Mouse (Mus musculus): ENCODE results near the gene Slc6a2. TPM values are rescaled to one million over a fixed set of nuclear protein-coding genes. Genes with fewer than 3 reads are reported as not detected.

Gene Slc6a2
- polyA plus RNA-seq, 1 experiment from 2014 or later, result 0.13 TPM

- WGBS, result 83% methylated on average over 2 of the region's 2 CpGs
These were observed 80.4 kb downstream of the Slc6a2 start for GRCm38 (mm10) chr8:93040256-93040655.

GRCm38 (mm10) chr8:93040776-93041567 is 81.1 kb downstream of the Slc6a2 start:
- no peak for ATAC-seq (ENCODE audit: low read depth)
- H3K9ac ChIP-seq, result no peak overlapping the region
- H3K4me3 ChIP-seq, result no peak overlapping the region
- WGBS, result 88% methylated on average over 4 of the region's 4 CpGs
- no peaks in the 10 kb centered on the region for H3K9me3 ChIP-seq
- no peak overlapping the region for H3K4me2 ChIP-seq
- H3K4me1 ChIP-seq (replicated peaks), result no peaks in the 10 kb centered on the region
- H3K27ac ChIP-seq (replicated peaks), result no peak overlapping the region
- no peaks in the 10 kb centered on the region for H3K27me3 ChIP-seq
- H3K36me3 ChIP-seq, result no peaks in the 10 kb centered on the region

More at GRCm38 (mm10) chr8:93040256-93040655, 80.4 kb downstream of the Slc6a2 start:
- no peak overlapping the region for H3K27ac ChIP-seq (replicated peaks)
- ATAC-seq (ENCODE audit: low read depth), result no peak
- no peak overlapping the region for H3K9ac ChIP-seq
- no peak overlapping the region for H3K4me3 ChIP-seq
- no peak overlapping the region for H3K4me2 ChIP-seq
- no peaks in the 10 kb centered on the region for H3K9me3 ChIP-seq
- no peaks in the 10 kb centered on the region for H3K4me1 ChIP-seq (replicated peaks)
- no peaks in the 10 kb centered on the region for H3K27me3 ChIP-seq
- H3K36me3 ChIP-seq, result no peaks in the 10 kb centered on the region

GRCm38 (mm10) chr8:93043083-93043482 is 83.2 kb downstream of the Slc6a2 start:
- no peak overlapping the region for H3K4me2 ChIP-seq
- no peaks in the 10 kb centered on the region for H3K27me3 ChIP-seq
- H3K4me1 ChIP-seq (replicated peaks), result no peaks in the 10 kb centered on the region
- H3K4me3 ChIP-seq, result no peak overlapping the region
- H3K9me3 ChIP-seq, result no peaks in the 10 kb centered on the region
- 63% methylated on average over 1 of the region's 1 CpGs for WGBS
- H3K27ac ChIP-seq (replicated peaks), result no peak overlapping the region
- H3K9ac ChIP-seq, result no peak overlapping the region
- H3K36me3 ChIP-seq, result no peaks in the 10 kb centered on the region
- ATAC-seq (ENCODE audit: low read depth), result no peak

- Histone ChIP-seq H3K4me3 (no peak within 1 kb of the TSS), H3K36me3 (no peaks in the 10 kb centered on the region), H3K4me2 (no peak within 1 kb of the TSS), H3K4me1 (replicated peaks) (no peaks in the 10 kb centered on the region), H3K9me3 (no peaks in the 10 kb centered on the region), H3K27me3 (no peaks in the 10 kb centered on the region), H3K27ac (replicated peaks) (no peak within 1 kb of the TSS), H3K9ac (no peak within 1 kb of the TSS)
- 82% methylated on average over 3 of the region's 3 CpGs for WGBS
- ATAC-seq (ENCODE audit: low read depth), result no peak
These were observed 88.2 kb downstream of the Slc6a2 start, which contains the start of gene Ces1a for GRCm38 (mm10) chr8:93048092-93048491. Gene Ces1a, minus strand, starts transcription at chr8:93048192.

GRCm38 (mm10) chr8:93048510-93049416 is 88.9 kb downstream of the Slc6a2 start:
- no peak overlapping the region for H3K9ac ChIP-seq
- 68% methylated on average over 4 of the region's 4 CpGs for WGBS
- no peaks in the 10 kb centered on the region for H3K9me3 ChIP-seq
- no peaks in the 10 kb centered on the region for H3K4me1 ChIP-seq (replicated peaks)
- H3K36me3 ChIP-seq, result no peaks in the 10 kb centered on the region
- no peaks in the 10 kb centered on the region for H3K27me3 ChIP-seq
- no peak overlapping the region for H3K4me3 ChIP-seq
- ATAC-seq (ENCODE audit: low read depth), result no peak
- H3K27ac ChIP-seq (replicated peaks), result no peak overlapping the region
- no peak overlapping the region for H3K4me2 ChIP-seq

Small RNAs within 50 kb of the gene (microRNA-seq; reads per million reads assigned to microRNA genes)
- not detected for gene Gm22151

Other genes with a start within 250 kb of the Slc6a2 start
- gene Mmp2, start 132.8 kb upstream of the Slc6a2 start, polyA plus RNA-seq (2015; fragmentation: Nextera tagmentation; extraction: Ambion mirVana), result 42.9 and 52.8 TPM in 2 replicates
- 11.3 and 13.9 TPM in 2 replicates for gene Lpcat2, start 104.7 kb upstream of the Slc6a2 start, polyA plus RNA-seq (2015; fragmentation: Nextera tagmentation; extraction: Ambion mirVana)
- 0.27 and 0.91 TPM in 2 replicates for gene Capns2, start 58.7 kb upstream of the Slc6a2 start, polyA plus RNA-seq (2015; fragmentation: Nextera tagmentation; extraction: Ambion mirVana)
- not detected in 2 replicates for gene Ces1a, start 88.1 kb downstream of the Slc6a2 start, polyA plus RNA-seq (2015; fragmentation: Nextera tagmentation; extraction: Ambion mirVana)
- gene Ces1b, start 119.9 kb downstream of the Slc6a2 start, polyA plus RNA-seq (2015; fragmentation: Nextera tagmentation; extraction: Ambion mirVana), result not detected in 2 replicates
- not detected in 2 replicates for gene Ces1c, start 171.2 kb downstream of the Slc6a2 start, polyA plus RNA-seq (2015; fragmentation: Nextera tagmentation; extraction: Ambion mirVana)
- gene Ces1d, start 237.8 kb downstream of the Slc6a2 start, polyA plus RNA-seq (2015; fragmentation: Nextera tagmentation; extraction: Ambion mirVana), result 0.21 and 0.61 TPM in 2 replicates